Mouse (Mus musculus): ENCODE data around the gene Nedd4.
"Not testable (repeated sequence)": the region's sequence is repeated elsewhere in the genome, so short reads cannot be mapped to it uniquely, and the experiment has no call there.

The Nedd4 gene

DNA sequence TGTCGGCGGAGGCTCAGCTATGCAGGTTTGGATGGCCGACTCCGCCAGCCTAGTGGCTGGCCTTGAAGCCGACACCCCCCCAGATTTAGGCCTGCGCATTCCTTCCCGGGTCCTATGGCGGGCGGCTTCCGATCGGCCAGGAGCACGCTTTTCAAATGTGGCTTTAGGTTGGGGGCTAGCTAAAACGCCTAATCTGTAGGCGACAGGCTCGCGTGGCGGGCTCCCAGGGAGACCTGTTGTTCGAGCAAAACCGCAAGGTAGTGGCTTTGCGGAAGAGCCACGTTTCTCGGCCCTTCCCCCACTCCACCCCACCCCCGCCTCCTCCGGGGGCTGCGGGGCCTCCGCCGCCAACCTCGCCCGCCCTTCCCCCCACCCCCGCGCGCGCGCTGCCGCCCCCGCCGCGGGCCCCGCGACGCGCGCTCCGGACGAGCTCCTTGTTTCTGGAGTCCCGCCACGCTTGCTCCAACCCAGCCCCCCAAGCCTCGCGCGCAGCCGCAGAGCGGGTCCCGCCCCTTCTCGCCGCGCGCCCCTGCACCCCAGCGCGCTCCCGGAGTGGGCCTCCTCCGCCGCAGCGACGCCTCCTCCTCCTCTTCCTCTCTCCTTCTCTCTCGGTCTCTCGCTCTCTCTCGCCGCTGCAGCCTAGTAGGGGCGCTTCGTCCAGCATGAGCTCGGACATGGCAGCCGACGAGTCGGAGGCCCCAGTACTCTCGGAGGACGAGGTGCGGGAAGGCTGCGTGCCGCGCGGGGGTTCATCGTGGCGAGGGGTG lies at the start of gene Nedd4:
Nedd4 (plus strand) TSS at position 452 of the 767 bp plus-strand sequence.
- DNase-seq (ENCODE audit: low read depth, low spot score), result peak; percentile 92

- no peak for DNase-seq (ENCODE audit: low read depth, low spot score)
Measured at GRCm38 (mm10) chr9:72613884-72614283, 48.3 kb upstream of the Nedd4 start.

DNA sequence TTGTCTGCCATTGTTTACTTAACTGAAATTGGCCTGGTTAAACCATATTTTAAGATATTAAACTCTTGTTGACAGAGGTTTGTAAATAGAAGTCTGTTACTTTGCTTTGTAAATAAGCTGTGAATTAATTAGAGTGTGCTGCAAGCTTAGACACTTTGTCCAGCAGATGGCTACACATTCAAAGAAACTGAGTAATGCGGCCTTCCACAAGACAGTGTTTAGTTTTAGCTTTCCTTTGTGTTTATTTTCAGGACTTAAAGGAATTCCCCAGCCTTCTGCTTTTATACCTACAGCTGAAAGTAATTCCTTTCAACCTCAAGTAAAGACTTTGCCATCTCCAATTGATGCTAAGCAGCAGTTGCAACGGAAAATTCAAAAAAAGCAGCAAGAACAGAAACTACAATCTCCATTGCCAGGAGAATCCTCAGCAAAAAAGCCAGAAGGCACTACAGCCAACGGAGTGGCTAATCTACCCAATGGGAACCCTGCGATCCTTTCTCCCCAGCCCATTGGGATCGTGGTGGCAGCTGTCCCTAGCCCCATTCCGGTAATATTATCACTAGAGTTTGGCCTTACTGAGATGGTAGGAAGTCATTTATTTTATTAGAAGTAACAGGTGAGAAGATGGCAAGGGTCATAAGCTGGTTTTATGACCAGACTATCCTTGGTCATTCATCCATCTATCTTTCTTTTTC lies 47.2 kb upstream of the Nedd4 start:
- DNase-seq (ENCODE audit: low read depth, low spot score), result no peak

GRCm38 (mm10) chr9:72618037-72618436 lies 44.1 kb upstream of the Nedd4 start:
- DNase-seq (ENCODE audit: low read depth, low spot score), result no peak

GRCm38 (mm10) chr9:72623605-72624004 lies 38.5 kb upstream of the Nedd4 start:
- no peak for DNase-seq (ENCODE audit: low read depth, low spot score)

DNA sequence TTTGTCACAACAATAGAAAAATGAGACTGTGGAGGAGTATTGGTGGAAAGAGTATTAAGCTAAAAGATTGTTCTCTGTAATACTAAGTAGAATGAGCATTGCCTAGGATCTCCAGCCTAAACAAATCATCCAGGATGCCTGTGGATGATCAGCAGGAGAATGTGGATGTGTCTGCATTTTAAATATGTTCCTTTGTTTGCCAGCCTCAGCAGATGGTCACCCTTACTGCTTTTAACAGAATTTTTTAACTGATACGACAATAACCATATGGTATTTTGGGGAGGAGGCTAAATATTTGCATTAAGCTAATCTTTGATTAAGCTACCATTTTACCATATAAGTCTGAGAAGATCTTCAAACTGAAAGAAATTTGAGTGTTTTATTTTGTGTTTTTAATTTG lies 34.5 kb upstream of the Nedd4 start:
- DNase-seq (ENCODE audit: low read depth, low spot score), result no peak

DNA sequence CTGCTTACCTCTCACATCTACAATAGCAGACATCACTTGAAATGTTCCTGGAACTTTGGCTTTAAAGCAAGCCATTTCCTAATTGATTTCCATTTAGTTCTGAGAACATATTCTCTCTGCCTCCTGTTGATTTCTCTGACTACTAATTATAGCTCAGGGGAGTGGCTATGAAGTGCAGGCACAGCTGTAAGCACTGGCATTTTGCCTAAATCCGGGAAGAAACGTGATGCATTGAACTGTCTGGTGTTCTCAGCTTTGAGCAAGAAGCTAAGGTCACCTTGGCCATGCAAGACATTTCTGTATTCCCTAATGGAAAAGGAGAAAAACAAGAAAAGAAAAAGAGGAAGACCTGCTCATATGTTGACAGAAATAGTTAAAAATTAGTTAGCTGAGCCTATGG lies 33.6 kb upstream of the Nedd4 start:
- DNase-seq (ENCODE audit: low read depth, low spot score), result no peak

- no peak for DNase-seq (ENCODE audit: low read depth, low spot score)
Measured at GRCm38 (mm10) chr9:72632198-72632597, 29.9 kb upstream of the Nedd4 start.

DNA sequence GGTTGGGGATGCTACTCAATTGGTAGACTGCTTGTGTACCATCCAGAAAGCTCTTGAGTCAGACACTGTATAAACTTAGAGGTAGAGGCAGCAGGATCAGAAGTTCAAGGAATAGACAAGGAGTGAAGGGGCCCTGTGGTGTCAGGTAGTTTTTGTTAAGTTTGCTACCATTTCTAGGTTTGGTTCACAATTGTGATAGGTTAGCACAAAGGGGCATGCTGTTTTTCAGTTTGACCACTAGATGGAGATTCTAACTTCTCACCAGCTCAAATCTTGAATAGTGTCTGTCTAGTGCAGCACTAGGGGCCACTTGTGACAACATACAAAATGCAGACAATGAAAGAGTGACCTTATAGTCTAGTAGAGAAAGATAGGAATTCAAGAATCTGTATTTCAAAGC lies 27.0 kb upstream of the Nedd4 start:
- peak; percentile 50 for DNase-seq (ENCODE audit: low read depth, low spot score)

- DNase-seq (ENCODE audit: low read depth, low spot score), result no peak
Measured at GRCm38 (mm10) chr9:72636547-72636946, 25.6 kb upstream of the Nedd4 start.

DNA sequence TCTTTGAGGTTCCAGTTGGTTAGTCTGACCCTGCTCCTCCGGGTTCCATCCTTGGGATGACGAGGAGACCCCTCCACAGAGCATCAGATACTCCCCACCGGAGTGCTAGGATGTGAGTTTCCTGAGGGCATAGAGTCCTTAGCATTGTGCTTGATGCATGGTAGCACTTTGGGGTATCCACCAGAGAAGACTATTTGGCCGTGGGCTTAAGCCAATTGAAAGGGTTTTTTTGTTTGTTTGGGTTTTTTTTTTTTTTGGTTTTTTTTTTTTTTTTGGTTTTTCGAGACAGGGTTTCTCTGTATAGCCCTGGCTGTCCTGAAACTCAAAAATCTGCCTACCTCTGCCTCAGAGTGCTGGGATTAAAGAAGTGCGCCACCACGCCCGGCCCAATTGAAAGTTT lies 24.9 kb upstream of the Nedd4 start:
- no peak for DNase-seq (ENCODE audit: low read depth, low spot score)

DNA sequence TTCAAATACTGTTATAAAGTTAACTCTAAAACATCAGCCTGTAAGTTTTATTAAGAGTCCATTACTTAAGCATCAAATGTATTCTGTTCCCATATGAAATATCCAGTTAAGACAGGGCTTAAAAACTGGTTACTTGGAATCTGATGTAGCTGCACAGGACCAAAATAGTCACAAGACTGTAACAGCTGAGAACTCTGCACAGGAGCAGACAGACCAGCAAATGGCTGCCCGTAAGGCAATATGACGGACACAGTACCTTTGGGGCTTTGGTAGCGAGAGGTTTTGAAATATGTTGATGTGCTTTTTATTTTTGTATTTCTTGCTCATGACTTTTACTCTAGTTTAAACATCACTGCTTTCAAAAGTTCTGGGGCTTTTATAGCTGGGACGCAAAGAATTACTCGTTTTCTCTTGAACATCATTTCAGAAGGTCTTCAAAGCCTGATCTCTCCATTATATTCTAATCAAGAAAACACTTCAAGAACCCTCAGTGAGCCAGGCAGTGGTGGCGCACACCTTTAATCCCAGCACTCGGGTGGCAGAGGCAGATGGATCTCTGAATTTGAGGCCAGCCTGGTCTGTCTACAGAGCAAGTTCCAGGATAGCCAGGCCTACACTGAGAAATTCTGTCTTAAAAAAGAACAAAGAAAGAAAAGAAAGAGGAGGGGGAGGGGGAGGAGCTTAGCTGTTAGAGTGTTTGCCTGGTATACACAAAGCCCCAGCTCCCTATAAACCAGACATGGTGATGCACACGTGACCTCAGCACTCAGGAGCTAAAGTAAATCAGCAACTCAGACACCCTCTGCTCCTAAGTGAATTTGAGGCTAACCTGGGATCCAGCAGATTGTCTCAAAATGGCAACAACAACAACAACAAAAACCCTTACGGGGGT lies 22.9 kb upstream of the Nedd4 start:
- peak; percentile 91 for DNase-seq (ENCODE audit: low read depth, low spot score)

DNA sequence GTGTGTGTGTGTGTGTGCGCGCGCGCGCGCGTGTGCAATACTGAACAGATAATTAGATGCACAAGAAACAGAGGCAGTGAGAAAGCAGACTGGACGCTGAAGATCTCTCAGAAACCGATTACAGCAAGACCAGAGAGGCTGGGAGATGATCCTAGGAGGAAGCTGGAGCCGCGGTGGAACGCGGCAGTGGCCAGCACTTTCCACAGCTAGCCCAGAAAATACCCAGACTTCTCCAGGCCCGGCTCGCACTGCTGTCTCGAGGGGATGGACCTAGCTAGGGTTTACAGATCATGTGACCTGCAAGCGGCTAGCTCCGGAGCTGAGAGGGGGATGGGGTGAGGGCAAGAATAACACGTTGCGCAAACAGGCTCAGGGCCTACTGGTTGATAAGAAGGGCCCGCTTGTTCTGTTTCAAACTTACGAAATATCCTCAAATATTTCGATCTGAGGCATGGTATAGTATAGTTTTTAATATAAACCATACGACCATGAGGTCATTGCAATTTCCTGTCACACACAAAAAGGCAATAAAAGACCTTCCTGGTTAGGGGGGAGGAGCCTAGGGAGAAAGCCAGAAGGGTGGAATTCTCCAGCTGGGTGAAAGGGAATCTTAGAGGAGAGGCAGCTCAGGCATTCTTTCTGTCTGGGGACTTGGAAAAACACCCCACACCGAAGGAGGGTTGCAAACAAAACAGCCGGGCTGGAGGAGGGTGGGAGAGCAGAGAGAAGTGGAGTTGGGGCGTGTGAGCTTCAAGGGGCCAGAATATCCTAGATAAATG lies 22.1 kb upstream of the Nedd4 start:
- DNase-seq (ENCODE audit: low read depth, low spot score), result peak; percentile 94

DNA sequence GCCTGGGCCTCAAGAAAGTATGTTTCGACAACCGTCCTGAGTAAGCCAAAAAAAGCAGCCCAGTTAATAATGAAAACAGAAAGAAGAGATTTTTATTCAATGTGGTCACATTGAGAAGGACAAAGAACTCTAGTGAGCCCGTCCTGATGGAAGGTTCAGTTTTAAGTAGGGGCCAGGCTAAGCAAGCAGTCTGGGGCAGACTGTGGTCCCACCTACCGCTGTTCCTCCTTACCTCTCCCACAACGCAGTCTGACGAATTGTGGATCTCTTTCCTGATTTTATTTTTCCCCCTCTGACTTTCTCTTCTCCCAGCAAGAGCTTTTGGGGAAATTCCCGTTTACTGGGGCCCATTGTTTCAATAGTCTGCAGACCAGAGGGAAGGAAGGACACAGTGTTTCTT lies 21.5 kb upstream of the Nedd4 start:
- no peak for DNase-seq (ENCODE audit: low read depth, low spot score)

GRCm38 (mm10) chr9:72641093-72641680 lies 21.0 kb upstream of the Nedd4 start:
- no peak for DNase-seq (ENCODE audit: low read depth, low spot score)

DNA sequence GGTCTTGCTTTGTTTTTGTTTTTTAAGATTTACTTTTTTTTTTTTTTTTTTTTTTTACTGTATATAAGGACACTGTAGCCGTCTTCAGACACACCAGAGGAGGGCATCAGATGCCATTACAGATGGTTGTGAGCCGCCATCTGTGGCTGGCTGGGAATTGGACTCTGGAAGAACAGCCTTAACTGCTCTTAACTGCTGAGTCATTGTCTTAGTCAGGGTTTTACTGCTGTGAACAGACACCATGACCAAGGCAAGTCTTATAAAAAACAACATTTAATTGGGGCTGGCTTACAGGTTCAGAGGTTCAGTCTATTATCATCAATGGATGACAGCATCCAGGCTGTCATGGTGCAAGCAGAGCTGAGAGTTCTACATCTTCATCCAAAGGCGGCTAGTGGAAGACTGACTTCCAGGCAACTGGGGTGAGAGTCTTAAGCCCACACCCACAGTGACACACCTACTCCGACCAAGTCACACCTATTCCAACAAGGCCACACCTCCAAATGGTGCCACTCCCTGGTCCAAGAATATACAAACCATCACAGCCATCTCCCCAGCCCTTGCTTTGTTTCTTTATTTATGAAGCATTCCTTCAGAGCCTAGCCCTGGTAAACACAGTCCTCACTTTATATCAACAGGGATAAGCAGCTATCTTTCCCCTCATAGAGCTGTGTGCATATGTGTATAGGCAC lies 19.2 kb upstream of the Nedd4 start:
- not testable (repeated sequence) for DNase-seq (ENCODE audit: low read depth, low spot score)

DNA sequence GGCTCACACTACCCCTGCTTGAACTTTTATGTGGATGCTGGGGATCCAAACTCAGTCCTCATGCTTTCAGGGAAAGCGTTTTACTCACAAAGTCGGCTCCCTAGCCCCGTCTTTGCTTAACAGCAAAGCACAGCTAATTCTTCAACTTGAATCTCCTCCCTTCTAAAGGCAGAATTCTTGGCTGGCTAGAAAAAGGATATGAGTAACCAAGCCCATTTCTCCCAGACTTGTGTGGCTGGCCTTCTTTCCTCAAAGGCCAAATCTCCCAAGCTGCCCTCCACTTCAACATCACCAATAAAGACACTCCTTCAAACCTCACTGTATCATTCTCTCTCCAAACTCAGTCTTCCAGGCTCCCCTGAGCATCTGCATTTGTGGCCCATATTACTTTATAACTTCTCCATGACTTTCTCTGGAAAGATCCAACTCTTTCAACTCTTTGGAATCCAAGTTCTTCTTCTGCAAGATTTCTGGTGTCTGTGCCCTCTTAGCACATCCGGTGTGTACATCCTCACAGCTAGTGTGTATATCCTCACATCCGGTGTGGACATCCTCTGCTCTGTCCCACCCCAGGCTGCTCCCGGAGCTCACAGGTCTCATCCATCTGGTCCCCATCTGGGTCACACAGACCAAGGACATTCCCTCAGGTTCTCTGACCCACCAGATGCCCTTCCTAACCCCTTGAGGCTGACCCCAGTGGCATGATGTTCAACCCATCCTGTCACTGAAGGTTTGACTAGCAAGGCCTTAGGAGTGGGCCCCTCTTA lies 18.3 kb upstream of the Nedd4 start:
- DNase-seq (ENCODE audit: low read depth, low spot score), result no peak

GRCm38 (mm10) chr9:72644418-72645110 lies 17.6 kb upstream of the Nedd4 start:
- no peak for DNase-seq (ENCODE audit: low read depth, low spot score)

DNA sequence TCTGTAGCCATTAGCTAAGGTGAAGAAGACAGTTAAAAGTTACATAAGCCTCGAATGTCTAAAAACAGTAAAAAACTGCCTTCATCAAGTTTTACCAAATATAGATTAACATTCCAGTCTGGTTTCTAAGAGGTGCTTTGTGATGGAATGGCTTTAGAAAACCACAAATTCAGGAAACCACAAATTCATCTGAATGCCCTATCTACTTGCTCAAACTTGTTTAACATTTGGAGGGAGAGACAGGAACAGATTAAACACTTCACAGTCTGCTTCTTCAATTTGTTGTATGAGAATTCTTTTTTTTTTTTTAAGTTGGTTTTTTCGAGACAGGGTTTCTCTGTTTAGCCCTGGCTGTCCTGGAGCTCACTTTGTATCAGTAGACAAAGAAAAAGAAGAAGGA lies 12.4 kb upstream of the Nedd4 start:
- DNase-seq (ENCODE audit: low read depth, low spot score), result no peak
